19 mouse cellular contexts compared by ENCODE assay signal in the genomic region with DNA sequence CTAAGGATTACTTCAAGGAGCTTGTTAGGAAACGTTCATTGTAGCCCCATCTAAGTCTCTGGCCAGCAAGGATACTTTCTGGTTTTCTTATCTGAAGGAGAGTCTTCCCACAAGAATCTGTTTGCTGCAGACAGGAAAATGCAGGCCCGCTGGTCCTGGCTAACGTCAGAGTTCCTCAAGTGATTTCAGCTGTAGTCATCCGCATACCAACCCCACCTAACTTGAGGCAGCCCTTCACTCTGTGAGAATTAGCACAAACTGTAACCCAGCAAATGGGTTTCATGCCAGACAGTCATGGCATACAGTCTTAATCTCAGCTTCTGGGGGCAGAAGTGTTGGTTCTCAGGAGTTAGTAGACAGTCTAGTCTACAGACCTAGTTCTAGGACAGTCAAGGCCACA. TPM values are rescaled to one million over a fixed set of nuclear protein-coding genes. Genes with fewer than 3 reads are reported as not detected.
A peak's percentile ranks its signal among the peaks of the same experiment; 100 is the strongest.
DNase-seq lines count a peak whose midpoint lies in the region; ATAC-seq and TF ChIP-seq lines count a peak whose summit lies in the region.
"Had no signal": no experiment of that assay in that cellular context is flagged by ENCODE, and none has a peak within 500 bp of the region (broad histone marks: within the 10 kb centered on the region; RNA-seq: fewer than 3 reads in every experiment).

No protein-coding gene starts in this region.

- H3K4me1 ChIP-seq in heart, embryonic 13.5 days, result peaks cover 29% of the 10 kb centered on the region
- peaks cover 12% of the 10 kb centered on the region for H3K4me1 ChIP-seq in embryonic fibroblast, embryonic 13.5 days (ENCODE audit: control insufficient read depth, insufficient read depth, low read length)
- no peaks in the 10 kb centered on the region for H3K4me1 ChIP-seq in lung, postnatal 0 days (ENCODE audit: insufficient read depth, low read depth, low read length)
- H3K4me1 ChIP-seq in neural tube, embryonic 15.5 days, result peaks cover 21% of the 10 kb centered on the region

- no peaks in the 10 kb centered on the region for H3K9me3 ChIP-seq in heart, embryonic 13.5 days
- H3K9me3 ChIP-seq in lung, postnatal 0 days (ENCODE audit: low read length), result no peaks in the 10 kb centered on the region
- no peaks in the 10 kb centered on the region for H3K9me3 ChIP-seq in neural tube, embryonic 15.5 days (replicated peaks)
- H3K9me3 ChIP-seq: forebrain, embryonic 15.5 days; G1E; hindbrain, embryonic 15.5 days; lung, embryonic 15.5 days; midbrain, embryonic 12.5 days had no signal

- H3K36me3 ChIP-seq in heart, embryonic 13.5 days, result peaks cover 7% of the 10 kb centered on the region
- no peaks in the 10 kb centered on the region for H3K36me3 ChIP-seq in lung, postnatal 0 days (ENCODE audit: insufficient read depth, low read length)
- H3K36me3 ChIP-seq in neural tube, embryonic 15.5 days, result no peaks in the 10 kb centered on the region
- H3K36me3 ChIP-seq: forebrain, embryonic 15.5 days; hindbrain, embryonic 15.5 days; lung, embryonic 15.5 days; midbrain, embryonic 12.5 days had no signal

- no peak for TF ChIP-seq CTCF in embryonic fibroblast, embryonic 13.5 days (IDR thresholded peaks at IDR 0.05; ENCODE audit: borderline replicate concordance, insufficient read depth, low read length)
- no peak for TF ChIP-seq CTCF in lung, postnatal 0 days (IDR thresholded peaks at IDR 0.05)

- ATAC-seq in heart, embryonic 13.5 days (ENCODE audit: extremely low read depth, insufficient number of reproducible peaks, low FRiP score, low TSS enrichment), result no peak
- peak; percentile 31 for ATAC-seq in lung, postnatal 0 days
- ATAC-seq in neural tube, embryonic 15.5 days (ENCODE audit: low FRiP score), result no peak
- ATAC-seq: activated CD4-positive, CD25-positive, alpha-beta regulatory T cell, adult 4 months; forebrain, embryonic 15.5 days had no signal

- H3K27ac ChIP-seq in heart, embryonic 13.5 days (replicated peaks), result no peak overlapping the region; the same call in 1 of the 2 replicates
- H3K27ac ChIP-seq in embryonic fibroblast, embryonic 13.5 days (ENCODE audit: insufficient read depth, low read length), result peak overlapping the region; percentile 86
- peak overlapping the region; percentile 35; the same call in 1 of the 2 replicates for H3K27ac ChIP-seq in lung, postnatal 0 days (ENCODE audit: low read length)
- H3K27ac ChIP-seq in neural tube, embryonic 15.5 days (replicated peaks), result no peak overlapping the region
- H3K27ac ChIP-seq: forebrain, embryonic 15.5 days; hindbrain, embryonic 15.5 days; midbrain, embryonic 12.5 days had no signal

- H3K4me3 ChIP-seq in heart, embryonic 13.5 days, result no peak overlapping the region
- H3K4me3 ChIP-seq in embryonic fibroblast, embryonic 13.5 days (ENCODE audit: insufficient read depth, low read length), result no peak overlapping the region
- no peak overlapping the region for H3K4me3 ChIP-seq in lung, postnatal 0 days (ENCODE audit: low read depth, low read length)
- no peak overlapping the region for H3K4me3 ChIP-seq in neural tube, embryonic 15.5 days (replicated peaks)

- H3K4me2 ChIP-seq in heart, embryonic 13.5 days, result peak overlapping the region; percentile 91; the same call in 1 of the 2 replicates
- H3K4me2 ChIP-seq in lung, postnatal 0 days (replicated peaks; ENCODE audit: low read depth, low read length), result no peak overlapping the region
- H3K4me2 ChIP-seq in neural tube, embryonic 15.5 days, result no peak overlapping the region

- TF ChIP-seq POLR2A in embryonic fibroblast, embryonic 13.5 days (IDR thresholded peaks at IDR 0.05; ENCODE audit: low read depth, low read length), result peak; percentile 39; the same call in 1 of the 2 replicates

- no peak for DNase-seq in heart, adult 8-10 months (ENCODE audit: low spot score)
- DNase-seq in 3T3-L1 (ENCODE audit: low read depth, low spot score), result peak; percentile 79
- DNase-seq in lung, postnatal 0 days (ENCODE audit: low spot score), result peak; percentile 76
- DNase-seq in layer of hippocampus, adult 9-11 months, result no peak
- DNase-seq in neural tube, embryonic 10.5 days (ENCODE audit: extremely low spot score, low spot score), result no peak
- DNase-seq: B cell, adult 2 months; cerebellum, adult 11 months; gastrocnemius, postnatal 10 days; kidney, adult 18-20 months; thymus, postnatal 14 days had no signal

- peak; percentile 70; the same call in 1 of the 2 replicates for TF ChIP-seq EP300 in lung, postnatal 0 days (IDR thresholded peaks at IDR 0.05)

- no peaks in the 10 kb centered on the region for H3K27me3 ChIP-seq in heart, embryonic 13.5 days (replicated peaks)
- H3K27me3 ChIP-seq in lung, postnatal 0 days (replicated peaks; ENCODE audit: insufficient read depth, low read length), result no peaks in the 10 kb centered on the region
- H3K27me3 ChIP-seq in neural tube, embryonic 15.5 days (replicated peaks), result no peaks in the 10 kb centered on the region
- H3K27me3 ChIP-seq: forebrain, embryonic 15.5 days; hindbrain, embryonic 15.5 days; lung, embryonic 15.5 days had no signal

- 36% methylated on average over 4 of the region's 4 CpGs for WGBS in heart, embryonic 13.5 days
- WGBS in lung, postnatal 0 days, result 41% methylated on average over 4 of the region's 4 CpGs
- 85% methylated on average over 4 of the region's 4 CpGs for WGBS in neural tube, embryonic 15.5 days

- H3K9ac ChIP-seq in heart, embryonic 13.5 days, result no peak overlapping the region
- H3K9ac ChIP-seq in lung, postnatal 0 days (replicated peaks; ENCODE audit: low read depth), result no peak overlapping the region
- H3K9ac ChIP-seq in neural tube, embryonic 15.5 days (replicated peaks), result no peak overlapping the region
- H3K9ac ChIP-seq: hindbrain, embryonic 15.5 days had no signal

RNA-seq across cellular contexts. Expression of a gene that starts 2.0 kb away (rescaled TPM):
- polyA plus RNA-seq in heart, embryonic 13.5 days (2015; fragmentation: Nextera tagmentation; extraction: Ambion mirVana), result 69.7 and 74.0 TPM in 2 replicates
- total RNA-seq in heart, adult 8-10 months (2022), result 1 to 10 TPM in 2 of 4 experiments, under 1 TPM in 2; 0.90 to 2.7 (median 1.3) TPM
- 55.2 and 77.8 TPM in 2 replicates for polyA plus RNA-seq in embryonic fibroblast, embryonic 13.5 days (2011; ENCODE audit: insufficient read length, low read depth, missing spikeins)
- polyA plus RNA-seq in lung, postnatal 0 days (2015; fragmentation: Nextera tagmentation; extraction: Ambion mirVana), result 11.1 TPM in 2 replicates
- 25.3 and 43.6 TPM in 2 replicates for polyA plus RNA-seq in neural tube, embryonic 15.5 days (2015; fragmentation: Nextera tagmentation; extraction: Ambion mirVana)

RNA-seq across cellular contexts. Expression of a gene that starts 42.0 kb away (rescaled TPM):
- polyA plus RNA-seq in heart, embryonic 13.5 days (2015; fragmentation: Nextera tagmentation; extraction: Ambion mirVana), result 145 and 155 TPM in 2 replicates
- total RNA-seq in heart, adult 8-10 months (2022), result 10 to 100 TPM; 10.0 to 12.2 (median 11.4) TPM
- polyA plus RNA-seq in embryonic fibroblast, embryonic 13.5 days (2011; ENCODE audit: insufficient read length, low read depth, missing spikeins), result 95.0 and 147 TPM in 2 replicates
- polyA plus RNA-seq in lung, postnatal 0 days (2015; fragmentation: Nextera tagmentation; extraction: Ambion mirVana), result 74.2 and 86.6 TPM in 2 replicates
- 28.3 and 72.3 TPM in 2 replicates for polyA plus RNA-seq in neural tube, embryonic 15.5 days (2015; fragmentation: Nextera tagmentation; extraction: Ambion mirVana)

RNA-seq across cellular contexts. Expression of a gene that starts 42.1 kb away (rescaled TPM):
- 7.4 and 8.8 TPM in 2 replicates for polyA plus RNA-seq in heart, embryonic 13.5 days (2015; fragmentation: Nextera tagmentation; extraction: Ambion mirVana)
- total RNA-seq in heart, adult 8-10 months (2022), result 1 to 10 TPM; 3.9 to 8.2 (median 5.2) TPM
- 23.9 and 29.8 TPM in 2 replicates for polyA plus RNA-seq in embryonic fibroblast, embryonic 13.5 days (2011; ENCODE audit: insufficient read length, low read depth, missing spikeins)
- 5.9 and 8.9 TPM in 2 replicates for polyA plus RNA-seq in lung, postnatal 0 days (2015; fragmentation: Nextera tagmentation; extraction: Ambion mirVana)
- polyA plus RNA-seq in neural tube, embryonic 15.5 days (2015; fragmentation: Nextera tagmentation; extraction: Ambion mirVana), result 7.3 and 11.0 TPM in 2 replicates

Comparison
In these comparisons a context has a peak if more than half of its experiments do, and no peak if none do; other contexts are left out.
1. H3K27ac ChIP-seq: peak in embryonic fibroblast, embryonic 13.5 days (single experiment) and lung, postnatal 0 days (single experiment); none in heart, embryonic 13.5 days (single experiment) and neural tube, embryonic 15.5 days (single experiment).
2. DNase-seq: peak in 3T3-L1 (single experiment) and lung, postnatal 0 days (single experiment); none in heart, adult 8-10 months (single experiment), layer of hippocampus, adult 9-11 months (single experiment) and neural tube, embryonic 10.5 days (single experiment).